Comparison of ENCODE assay signal across 8 mouse cellular contexts in genomic region chr9:58539886-58540285, GRCm38 (mm10). TPM values are rescaled to one million over a fixed set of nuclear protein-coding genes. Genes with fewer than 3 reads are reported as not detected.
DNase-seq lines count a peak whose midpoint lies in the region; ATAC-seq and TF ChIP-seq lines count a peak whose summit lies in the region.

No protein-coding gene starts in this region.

- no peak overlapping the region for H3K27ac ChIP-seq in heart, adult 2 months
- no peak overlapping the region for H3K27ac ChIP-seq in heart, embryonic 11.5 days (ENCODE audit: low read depth, low read length)
- no peak overlapping the region for H3K27ac ChIP-seq in embryonic fibroblast, embryonic 13.5 days (ENCODE audit: insufficient read depth, low read length)
- H3K27ac ChIP-seq in kidney, postnatal 0 days, result no peak overlapping the region
- H3K27ac ChIP-seq in stomach, postnatal 0 days (replicated peaks), result no peak overlapping the region

- no peak overlapping the region for H3K9ac ChIP-seq in heart, adult 2 months (ENCODE audit: low read depth, low read length)
- no peak overlapping the region for H3K9ac ChIP-seq in heart, embryonic 11.5 days (ENCODE audit: low read depth, low read length)
- no peak overlapping the region for H3K9ac ChIP-seq in kidney, postnatal 0 days (ENCODE audit: low read depth, low read length)
- no peak overlapping the region for H3K9ac ChIP-seq in stomach, postnatal 0 days (ENCODE audit: low read length)

- no peak for ATAC-seq in heart, embryonic 11.5 days (replicated peaks; ENCODE audit: insufficient number of reproducible peaks, low FRiP score, low TSS enrichment)
- ATAC-seq in kidney, postnatal 0 days (replicated peaks; ENCODE audit: low FRiP score, low read depth), result no peak
- ATAC-seq in megakaryocyte-erythroid progenitor cell, adult 5-6 weeks (replicated peaks; ENCODE audit: low FRiP score, low TSS enrichment, poor library complexity, severe bottlenecking), result peak; percentile 73
- 0 out of 2 replicates have a peak, but pooled peaks have one; percentile 21 for ATAC-seq in stomach, postnatal 0 days (ENCODE audit: low FRiP score, low TSS enrichment)

- no peaks in the 10 kb centered on the region for H3K27me3 ChIP-seq in heart, adult 2 months (ENCODE audit: control insufficient read depth, insufficient read depth, low read length)
- H3K27me3 ChIP-seq in heart, embryonic 11.5 days (ENCODE audit: control insufficient read depth, insufficient read depth, low read length), result no peaks in the 10 kb centered on the region
- no peaks in the 10 kb centered on the region for H3K27me3 ChIP-seq in C2C12 (ENCODE audit: control insufficient read depth, insufficient read depth, insufficient read length)
- H3K27me3 ChIP-seq in kidney, postnatal 0 days (ENCODE audit: insufficient read depth, low read length), result no peaks in the 10 kb centered on the region
- no peaks in the 10 kb centered on the region for H3K27me3 ChIP-seq in stomach, postnatal 0 days (ENCODE audit: control insufficient read depth, insufficient read depth, low read length)

- DNase-seq in heart, adult 2 months, result peak; percentile 37 to 51
- peak; percentile 45 to 47 for DNase-seq in adrenal gland, postnatal 36 days
- peak; percentile 82 for DNase-seq in kidney, postnatal 0 days (ENCODE audit: low spot score)
- peak; percentile 54 for DNase-seq in stomach, postnatal 0 days (ENCODE audit: low spot score)

- intact Hi-C loops in heart, adult 2 months (cut with DNase I), result loop anchor here (1.0 to 5.0 kb wide), 5 partner anchors 21 to 389 kb away; no protein-coding TSS in a partner anchor

- H3K36me3 ChIP-seq in heart, adult 2 months (ENCODE audit: control insufficient read depth, insufficient read depth, low read length), result no peaks in the 10 kb centered on the region
- peaks cover 9% of the 10 kb centered on the region; the same call in 1 of the 2 replicates for H3K36me3 ChIP-seq in heart, embryonic 11.5 days (ENCODE audit: control insufficient read depth, insufficient read depth, low read length)
- peaks cover 20% of the 10 kb centered on the region for H3K36me3 ChIP-seq in C2C12 (ENCODE audit: control insufficient read depth, insufficient read depth)
- 0 out of 2 replicates have a peak, but pooled peaks cover 4% of the 10 kb centered on the region for H3K36me3 ChIP-seq in kidney, postnatal 0 days (ENCODE audit: insufficient read depth, low read length)
- peaks cover 7% of the 10 kb centered on the region; the same call in 1 of the 2 replicates for H3K36me3 ChIP-seq in stomach, postnatal 0 days (ENCODE audit: control insufficient read depth, insufficient read depth, low read length)

- no peaks in the 10 kb centered on the region for H3K79me2 ChIP-seq in heart, adult 2 months (replicated peaks; ENCODE audit: control insufficient read depth, insufficient read depth, low read length)
- H3K79me2 ChIP-seq in C2C12 (ENCODE audit: control insufficient read depth, insufficient read depth), result peaks cover 32% of the 10 kb centered on the region

- peaks cover 6% of the 10 kb centered on the region for H3K4me1 ChIP-seq in heart, adult 2 months (ENCODE audit: control insufficient read depth, insufficient read depth, low read length)
- peaks cover 11% of the 10 kb centered on the region for H3K4me1 ChIP-seq in heart, embryonic 11.5 days (ENCODE audit: control insufficient read depth, insufficient read depth, low read length)
- peaks cover 8% of the 10 kb centered on the region; the same call in 1 of the 2 replicates for H3K4me1 ChIP-seq in embryonic fibroblast, embryonic 13.5 days (ENCODE audit: control insufficient read depth, insufficient read depth, low read length)
- H3K4me1 ChIP-seq in kidney, postnatal 0 days (replicated peaks; ENCODE audit: insufficient read depth, low read length), result no peaks in the 10 kb centered on the region
- H3K4me1 ChIP-seq in stomach, postnatal 0 days (replicated peaks; ENCODE audit: control insufficient read depth, insufficient read depth), result 0 out of 2 replicates have a peak, but pooled peaks cover 5% of the 10 kb centered on the region

- H3K79me3 ChIP-seq in C2C12 (ENCODE audit: low read depth), result peaks cover 4% of the 10 kb centered on the region

- H3K4me3 ChIP-seq in heart, adult 2 months, result no peak overlapping the region
- H3K4me3 ChIP-seq in heart, embryonic 11.5 days (ENCODE audit: low read depth, low read length), result no peak overlapping the region
- no peak overlapping the region for H3K4me3 ChIP-seq in C2C12 (ENCODE audit: insufficient read depth, poor library complexity, severe bottlenecking)
- no peak overlapping the region for H3K4me3 ChIP-seq in embryonic fibroblast, embryonic 13.5 days (ENCODE audit: insufficient read depth, low read length)
- H3K4me3 ChIP-seq in kidney, postnatal 0 days (replicated peaks; ENCODE audit: low read depth, low read length), result no peak overlapping the region
- no peak overlapping the region for H3K4me3 ChIP-seq in stomach, postnatal 0 days (ENCODE audit: low read depth, low read length)

- no peak overlapping the region for H3K4me2 ChIP-seq in heart, embryonic 11.5 days
- H3K4me2 ChIP-seq in kidney, postnatal 0 days (ENCODE audit: low read length), result no peak overlapping the region
- H3K4me2 ChIP-seq in stomach, postnatal 0 days (replicated peaks; ENCODE audit: low read depth), result no peak overlapping the region

- no peak for TF ChIP-seq EP300 in heart, adult 2 months (IDR thresholded peaks at IDR 0.05; ENCODE audit: insufficient read depth, low read depth, low read length)
- TF ChIP-seq EP300 in stomach, postnatal 0 days (optimal IDR thresholded peaks at IDR 0.05), result no peak

- no peak for TF ChIP-seq POLR2A in heart, adult 2 months (IDR thresholded peaks at IDR 0.05; ENCODE audit: insufficient read depth, low read depth, low read length)
- no peak for TF ChIP-seq POLR2A in embryonic fibroblast, embryonic 13.5 days (IDR thresholded peaks at IDR 0.05; ENCODE audit: low read depth, low read length)

- H3ac ChIP-seq in C2C12 (ENCODE audit: control insufficient read depth, insufficient read length, low read depth), result no peak overlapping the region

- WGBS in heart, adult 2 months, result 50% methylated on average over 5 of the region's 5 CpGs
- 49% methylated on average over 5 of the region's 5 CpGs for WGBS in heart, embryonic 11.5 days (ENCODE audit: insufficient replicate concordance)
- 45% methylated on average over 5 of the region's 5 CpGs for WGBS in kidney, postnatal 0 days
- 50% methylated on average over 5 of the region's 5 CpGs for WGBS in stomach, postnatal 0 days

- no peaks in the 10 kb centered on the region for H3K9me3 ChIP-seq in heart, embryonic 11.5 days (replicated peaks; ENCODE audit: control insufficient read depth, low read length)
- H3K9me3 ChIP-seq in kidney, postnatal 0 days (replicated peaks; ENCODE audit: low read length), result no peaks in the 10 kb centered on the region
- no peaks in the 10 kb centered on the region for H3K9me3 ChIP-seq in stomach, postnatal 0 days (ENCODE audit: control insufficient read depth, low read length)

- peak; percentile 98 for TF ChIP-seq CTCF in heart, adult 2 months (IDR thresholded peaks at IDR 0.05)
- peak; percentile 54 for TF ChIP-seq CTCF in C2C12 (IDR thresholded peaks at IDR 0.05; ENCODE audit: control insufficient read depth, insufficient read depth, insufficient read length)
- peak; percentile 26; the same call in 1 of the 2 replicates for TF ChIP-seq CTCF in embryonic fibroblast, embryonic 13.5 days (IDR thresholded peaks at IDR 0.05; ENCODE audit: borderline replicate concordance, insufficient read depth, low read length)
- peak; percentile 99 for TF ChIP-seq CTCF in kidney, postnatal 0 days (IDR thresholded peaks at IDR 0.05; ENCODE audit: low read depth)
- TF ChIP-seq CTCF in stomach, postnatal 0 days (IDR thresholded peaks at IDR 0.05; ENCODE audit: low read depth), result peak; percentile 99

RNA-seq across cellular contexts. Expression of gene Cd276, which starts 15.4 kb away (rescaled TPM):
- 1 to 10 TPM; 8.5 to 10.0 TPM for total RNA-seq in heart, adult 2 months (2021)
- polyA plus RNA-seq in heart, adult 2 months (2012; rRNA removed), result 7.1 and 7.8 TPM in 2 replicates
- polyA plus RNA-seq in heart, embryonic 11.5 days (2014; fragmentation: Nextera tagmentation; extraction: Ambion mirVana), result 29.1 and 31.2 TPM in 2 replicates
- polyA plus RNA-seq in C2C12 (2012; fragmentation: generic; extraction: Trizol), result 28.8 TPM
- 10 to 100 TPM in 1 of 2 experiments, 1 to 10 TPM in 1; 9.7 to 12.6 TPM for total RNA-seq in adrenal gland, postnatal 36 days (2021)
- 62.4 and 64.1 TPM in 2 replicates for polyA plus RNA-seq in embryonic fibroblast, embryonic 13.5 days (2011; ENCODE audit: insufficient read length, low read depth, missing spikeins)
- 23.9 and 27.9 TPM in 2 replicates for polyA plus RNA-seq in kidney, postnatal 0 days (2015; fragmentation: Nextera tagmentation; extraction: Ambion mirVana)
- total RNA-seq in megakaryocyte-erythroid progenitor cell, adult 5-6 weeks (2014; fragmentation: Nextera tagmentation), result 0.45 TPM in 1 of 2 replicates, not detected in the other
- total RNA-seq in megakaryocyte-erythroid progenitor cell, adult 5-6 weeks (2017), result not detected in 2 replicates
- 11.3 and 11.4 TPM in 2 replicates for polyA plus RNA-seq in stomach, postnatal 0 days (2015; fragmentation: Nextera tagmentation; extraction: Ambion mirVana)

RNA-seq across cellular contexts. Expression of gene Nptn, which starts 42.2 kb away (rescaled TPM):
- 100 to 1,000 TPM; 123 to 124 TPM for total RNA-seq in heart, adult 2 months (2021)
- polyA plus RNA-seq in heart, adult 2 months (2012; rRNA removed), result 282 and 290 TPM in 2 replicates
- 127 and 134 TPM in 2 replicates for polyA plus RNA-seq in heart, embryonic 11.5 days (2014; fragmentation: Nextera tagmentation; extraction: Ambion mirVana)
- 262 TPM for polyA plus RNA-seq in C2C12 (2012; fragmentation: generic; extraction: Trizol)
- 100 to 1,000 TPM; 170 to 181 TPM for total RNA-seq in adrenal gland, postnatal 36 days (2021)
- polyA plus RNA-seq in embryonic fibroblast, embryonic 13.5 days (2011; ENCODE audit: insufficient read length, low read depth, missing spikeins), result 514 and 525 TPM in 2 replicates
- 168 and 169 TPM in 2 replicates for polyA plus RNA-seq in kidney, postnatal 0 days (2015; fragmentation: Nextera tagmentation; extraction: Ambion mirVana)
- 142 and 165 TPM in 2 replicates for total RNA-seq in megakaryocyte-erythroid progenitor cell, adult 5-6 weeks (2014; fragmentation: Nextera tagmentation)
- total RNA-seq in megakaryocyte-erythroid progenitor cell, adult 5-6 weeks (2017), result 73.2 and 106 TPM in 2 replicates
- polyA plus RNA-seq in stomach, postnatal 0 days (2015; fragmentation: Nextera tagmentation; extraction: Ambion mirVana), result 130 and 136 TPM in 2 replicates

RNA-seq across cellular contexts. Expression of gene Insyn1, which starts 51.5 kb away (rescaled TPM):
- 10 to 100 TPM; 23.6 to 26.1 TPM for total RNA-seq in heart, adult 2 months (2021)
- 13.4 and 17.2 TPM in 2 replicates for polyA plus RNA-seq in heart, adult 2 months (2012; rRNA removed)
- polyA plus RNA-seq in heart, embryonic 11.5 days (2014; fragmentation: Nextera tagmentation; extraction: Ambion mirVana), result 0.82 and 1.6 TPM in 2 replicates
- 23.3 TPM for polyA plus RNA-seq in C2C12 (2012; fragmentation: generic; extraction: Trizol)
- total RNA-seq in adrenal gland, postnatal 36 days (2021), result 10 to 100 TPM in 1 of 2 experiments, 1 to 10 TPM in 1; 8.3 to 10.6 TPM
- 27.1 and 27.5 TPM in 2 replicates for polyA plus RNA-seq in embryonic fibroblast, embryonic 13.5 days (2011; ENCODE audit: insufficient read length, low read depth, missing spikeins)
- polyA plus RNA-seq in kidney, postnatal 0 days (2015; fragmentation: Nextera tagmentation; extraction: Ambion mirVana), result 0.89 and 1.4 TPM in 2 replicates
- not detected in 2 replicates for total RNA-seq in megakaryocyte-erythroid progenitor cell, adult 5-6 weeks (2014; fragmentation: Nextera tagmentation)
- not detected in 2 replicates for total RNA-seq in megakaryocyte-erythroid progenitor cell, adult 5-6 weeks (2017)
- 0.58 and 0.94 TPM in 2 replicates for polyA plus RNA-seq in stomach, postnatal 0 days (2015; fragmentation: Nextera tagmentation; extraction: Ambion mirVana)

Comparison
In these comparisons a context has a peak if more than half of its experiments do, and no peak if none do; other contexts are left out.
1. CTCF ChIP-seq: peak in every context shown above with its lines; median percentile 99 in kidney, postnatal 0 days; 99 in stomach, postnatal 0 days; 98 in heart, adult 2 months; 54 in C2C12; 26 in embryonic fibroblast, embryonic 13.5 days.
2. ATAC-seq: peak in megakaryocyte-erythroid progenitor cell, adult 5-6 weeks (single experiment) and stomach, postnatal 0 days (single experiment); none in heart, embryonic 11.5 days (single experiment) and kidney, postnatal 0 days (single experiment).
3. Peak in every context shown above with its lines, with median percentiles within 50 percentile points of each other: DNase-seq.